Mouse (Mus musculus) spleen, embryonic (tissue): Measurements from ENCODE around the gene Tnk2.

Experiments
- CTCF ChIA-PET: fragments of 350-600 bp; sonication (Branson Sonifier 250); formaldehyde crosslinking; loops from one replicate; lab custom pipeline; 2022; lab: Charles Lee

The Tnk2 gene

DNA sequence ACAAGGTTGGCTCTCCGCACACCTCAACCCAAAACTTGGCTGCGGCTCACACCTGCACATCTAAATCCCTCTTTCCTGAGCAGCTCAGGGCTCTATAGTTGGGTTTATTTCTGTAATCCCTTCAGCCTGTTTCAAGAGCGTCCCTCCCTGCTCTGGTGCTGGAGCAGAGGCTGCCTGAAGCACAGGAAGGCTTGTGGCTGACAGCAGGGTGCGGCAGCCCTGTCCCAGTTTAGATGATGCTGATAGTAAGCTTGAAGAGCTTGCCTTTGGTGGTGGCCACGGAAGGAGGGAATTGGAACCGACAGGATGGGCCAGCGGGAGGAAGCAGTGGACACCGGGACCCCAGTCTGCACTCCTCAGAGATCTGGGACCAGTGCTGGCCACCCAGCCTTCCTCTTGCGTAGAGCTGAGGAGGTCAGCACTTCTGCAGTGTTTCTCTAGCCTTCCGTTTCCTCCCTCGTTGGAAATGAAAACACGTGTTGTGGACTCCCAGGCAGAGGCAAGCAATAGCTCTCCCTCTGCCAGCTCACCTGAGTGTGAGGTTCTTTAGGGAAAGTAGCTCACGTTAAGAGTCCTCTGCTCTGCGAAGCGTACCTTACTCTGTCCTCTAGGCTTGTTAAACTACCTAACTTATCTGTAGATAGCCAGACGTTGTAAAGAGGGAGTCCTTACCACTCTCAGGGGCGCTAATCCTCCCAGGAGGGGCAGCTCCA lies 63.6 kb downstream of the Tnk2 start:
- CTCF ChIA-PET, result no interaction called here

DNA sequence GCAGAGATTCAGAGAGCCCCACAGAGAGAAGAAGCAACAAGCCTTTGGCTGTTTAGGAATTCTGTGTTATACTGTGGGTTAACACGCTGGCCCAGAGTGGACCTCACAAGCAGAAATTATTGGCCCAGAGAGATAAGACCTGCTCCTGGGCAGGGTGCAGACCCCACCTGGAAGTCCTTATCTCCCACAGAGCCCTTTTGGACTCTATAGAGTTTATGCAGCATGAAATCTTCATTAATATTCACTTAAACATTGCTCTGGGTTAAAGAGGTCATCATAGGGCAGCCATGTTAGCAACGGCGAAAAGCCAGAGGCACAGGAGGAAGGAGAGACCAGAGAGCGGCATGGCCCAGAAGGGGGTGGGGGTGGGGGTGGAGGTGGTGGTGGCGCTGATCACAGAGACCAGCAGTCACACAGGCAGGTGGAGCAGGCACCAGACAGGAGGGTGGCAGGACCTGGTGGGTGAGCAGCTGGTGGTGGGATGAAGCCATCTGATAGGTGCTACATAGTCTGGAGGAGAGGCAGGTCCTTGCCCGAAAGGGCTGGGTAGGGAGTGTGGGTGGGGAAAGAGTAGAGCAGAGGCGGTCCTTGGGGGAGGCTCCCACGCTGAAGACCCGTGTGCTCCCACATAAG lies 64.3 kb downstream of the Tnk2 start:
- CTCF ChIA-PET, result no interaction called here

DNA sequence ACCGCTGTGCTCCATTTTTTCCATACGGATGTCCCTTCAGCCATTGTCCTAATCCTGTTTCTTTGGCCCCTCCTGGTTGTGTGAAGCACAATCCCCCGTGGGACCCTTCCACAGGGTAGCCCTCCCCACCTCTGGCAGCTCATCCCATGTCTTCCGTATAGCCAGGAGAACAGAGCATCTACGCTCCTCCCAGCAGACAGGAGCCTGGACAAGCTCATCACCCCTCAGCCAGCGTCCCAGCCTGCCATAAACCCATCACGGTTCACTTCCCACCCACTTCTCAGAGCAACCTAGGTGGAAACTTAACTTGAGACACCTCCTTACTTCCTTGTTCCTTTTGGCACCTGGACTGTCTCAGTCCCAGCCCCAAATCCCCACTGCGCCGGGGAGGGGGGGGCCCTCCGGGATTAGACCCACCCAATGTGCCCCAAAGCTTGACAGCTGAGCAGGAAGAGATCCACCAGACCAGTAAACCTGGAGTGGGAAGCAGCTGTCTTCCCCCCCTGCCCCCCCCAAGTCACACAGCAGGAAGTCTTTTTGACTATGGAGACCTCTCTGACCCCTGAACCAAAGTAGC lies 64.9 kb downstream of the Tnk2 start:
- CTCF ChIA-PET, result interaction anchor here (0.6 kb wide), 1 partner anchor 1837 kb away, joined by 5 read pairs; no protein-coding TSS in a partner anchor

- CTCF ChIA-PET, result interaction anchor here (0.6 kb wide), 1 partner anchor 1837 kb away, joined by 5 read pairs; no protein-coding TSS in a partner anchor
Observed at GRCm38 (mm10) chr16:32709116-32709515, 65.4 kb downstream of the Tnk2 start.

GRCm38 (mm10) chr16:32710426-32711070 lies 66.9 kb downstream of the Tnk2 start:
- CTCF ChIA-PET, result no interaction called here

- CTCF ChIA-PET, result no interaction called here
Observed at GRCm38 (mm10) chr16:32712202-32712601, 68.5 kb downstream of the Tnk2 start.

- CTCF ChIA-PET, result no interaction called here
Observed at GRCm38 (mm10) chr16:32713556-32713955, 69.9 kb downstream of the Tnk2 start.

- CTCF ChIA-PET, result no interaction called here
Observed at GRCm38 (mm10) chr16:32715364-32715763, 71.7 kb downstream of the Tnk2 start.

- CTCF ChIA-PET, result no interaction called here
Observed at GRCm38 (mm10) chr16:32723163-32723562, 79.5 kb downstream of the Tnk2 start.

GRCm38 (mm10) chr16:32723767-32724166 lies 80.1 kb downstream of the Tnk2 start:
- CTCF ChIA-PET, result no interaction called here

DNA sequence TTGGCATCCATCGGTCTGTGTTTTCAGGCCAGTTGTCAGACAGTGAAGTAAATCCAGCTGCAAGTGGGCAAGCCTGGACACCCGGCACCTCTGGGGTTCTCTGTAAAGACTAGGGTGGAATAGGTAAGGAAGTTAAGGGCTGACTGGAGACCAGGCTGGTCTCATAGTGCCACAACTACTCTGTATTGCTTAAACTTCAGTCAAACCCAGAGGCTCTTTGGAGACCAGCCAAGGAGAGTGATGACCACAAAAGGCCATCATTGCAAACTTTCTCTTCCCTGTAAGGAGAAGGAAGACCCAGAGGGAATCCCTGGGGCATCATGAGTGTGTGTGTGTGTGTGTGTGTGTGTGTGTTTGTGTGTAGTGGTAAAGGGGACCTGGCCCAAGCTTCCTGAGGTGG lies 80.6 kb downstream of the Tnk2 start:
- CTCF ChIA-PET, result interaction anchor here (0.6 kb wide), 1 partner anchor 223 kb away, joined by 7 read pairs; no protein-coding TSS in a partner anchor

GRCm38 (mm10) chr16:32726501-32726900 lies 82.8 kb downstream of the Tnk2 start:
- CTCF ChIA-PET, result no interaction called here

GRCm38 (mm10) chr16:32728240-32728639 lies 84.6 kb downstream of the Tnk2 start:
- CTCF ChIA-PET, result no interaction called here

- CTCF ChIA-PET, result no interaction called here
Observed at GRCm38 (mm10) chr16:32728730-32729129, 85.1 kb downstream of the Tnk2 start.
